Mouse (Mus musculus): ENCODE results near the gene Cdca8. TPM values are rescaled to one million over a fixed set of nuclear protein-coding genes. Genes with fewer than 3 reads are reported as not detected.
A peak's percentile ranks its signal among the peaks of the same experiment; 100 is the strongest.

Cdca8 gene
- total and polyA plus RNA-seq, 2 experiments from 2014 or later: 6.3 to 14.8 TPM

GRCm38 (mm10) chr4:124970677-124971076 is 31.6 kb upstream of the Cdca8 start:
- Histone ChIP-seq H3K36me3 (ENCODE audit: insufficient read depth, low read length) (no peaks in the 10 kb centered on the region), H3K27ac (ENCODE audit: low read depth, low read length) (peak overlapping the region; percentile 72)

GRCm38 (mm10) chr4:124970194-124970593 is 31.1 kb upstream of the Cdca8 start:
- ATAC-seq (ENCODE audit: low FRiP score) (no peak), DNase-seq (ENCODE audit: low spot score) (no peak)
- WGBS: 67% methylated on average over 11 of the region's 11 CpGs
- no peaks in the 10 kb centered on the region for H3K9me3 ChIP-seq (ENCODE audit: low read length)
- H3K9ac ChIP-seq (replicated peaks; ENCODE audit: low read length, poor library complexity, severe bottlenecking): no peak overlapping the region
- H3K4me2 ChIP-seq (ENCODE audit: low read depth, low read length, poor library complexity, severe bottlenecking): no peak overlapping the region
- no peak overlapping the region for H3K4me3 ChIP-seq (ENCODE audit: low read depth, low read length)
- no peaks in the 10 kb centered on the region for H3K36me3 ChIP-seq (ENCODE audit: insufficient read depth, low read length)
- no peak for TF ChIP-seq CTCF (IDR thresholded peaks at IDR 0.05)
- H3K27ac ChIP-seq (ENCODE audit: low read depth, low read length): peak overlapping the region; percentile 72
- no peaks in the 10 kb centered on the region for H3K27me3 ChIP-seq (ENCODE audit: insufficient read depth, low read length)
- H3K4me1 ChIP-seq (ENCODE audit: insufficient read depth, low read length): peaks cover 7% of the 10 kb centered on the region; the same call in 1 of the 2 replicates

More at GRCm38 (mm10) chr4:124970677-124971076, 31.6 kb upstream of the Cdca8 start:
- 18% methylated on average over 5 of the region's 5 CpGs for WGBS
- DNase-seq (ENCODE audit: low spot score): peak; percentile 65
- Histone ChIP-seq H3K27me3 (ENCODE audit: insufficient read depth, low read length) (no peaks in the 10 kb centered on the region), H3K9me3 (ENCODE audit: low read length) (no peaks in the 10 kb centered on the region), H3K4me2 (ENCODE audit: low read depth, low read length, poor library complexity, severe bottlenecking) (no peak overlapping the region), H3K4me1 (ENCODE audit: insufficient read depth, low read length) (peaks cover 7% of the 10 kb centered on the region; the same call in 1 of the 2 replicates), H3K4me3 (ENCODE audit: low read depth, low read length) (no peak overlapping the region), H3K9ac (replicated peaks; ENCODE audit: low read length, poor library complexity, severe bottlenecking) (no peak overlapping the region; the same call in 1 of the 2 replicates)
- TF ChIP-seq CTCF (IDR thresholded peaks at IDR 0.05): no peak
- peak; percentile 44; the same call in 1 of the 2 replicates for ATAC-seq (ENCODE audit: low FRiP score)

DNA sequence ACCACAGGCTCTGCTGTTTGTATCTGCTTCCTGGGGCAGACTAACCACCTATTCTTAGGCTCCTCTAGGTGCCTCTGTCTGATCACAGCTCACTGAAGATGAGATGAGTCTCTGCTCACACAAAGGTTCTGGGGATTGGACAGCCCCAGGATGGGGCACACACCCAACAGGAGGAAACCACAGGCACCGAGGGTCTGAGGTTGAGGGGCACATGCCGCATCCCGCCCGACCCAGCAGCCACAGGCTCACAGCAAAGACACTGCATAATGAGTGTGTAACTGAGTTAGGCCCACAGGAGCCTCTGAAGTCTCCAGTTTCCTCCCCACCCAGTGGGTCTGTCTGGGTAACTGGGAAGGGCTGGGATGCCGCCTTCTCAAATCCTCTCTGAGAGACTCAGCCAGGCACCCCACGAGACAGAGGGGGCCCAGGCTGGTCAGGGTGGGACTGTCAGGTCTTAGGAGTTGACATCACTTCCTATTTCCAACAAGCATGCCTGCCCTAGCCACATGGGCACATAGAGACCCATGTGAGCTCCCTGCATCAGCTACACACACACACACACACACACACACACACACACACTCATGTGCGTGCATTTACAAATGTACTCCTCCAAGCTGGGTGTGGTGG is 30.2 kb upstream of the Cdca8 start:
- ATAC-seq (ENCODE audit: low FRiP score) (no peak), DNase-seq (ENCODE audit: low spot score) (no peak)
- Histone ChIP-seq H3K36me3 (ENCODE audit: insufficient read depth, low read length) (no peaks in the 10 kb centered on the region), H3K27ac (ENCODE audit: low read depth, low read length) (no peak overlapping the region), H3K4me3 (ENCODE audit: low read depth, low read length) (no peak overlapping the region), H3K4me2 (ENCODE audit: low read depth, low read length, poor library complexity, severe bottlenecking) (no peak overlapping the region), H3K9me3 (ENCODE audit: low read length) (no peaks in the 10 kb centered on the region), H3K4me1 (ENCODE audit: insufficient read depth, low read length) (peaks cover 7% of the 10 kb centered on the region; the same call in 1 of the 2 replicates), H3K27me3 (ENCODE audit: insufficient read depth, low read length) (no peaks in the 10 kb centered on the region), H3K9ac (replicated peaks; ENCODE audit: low read length, poor library complexity, severe bottlenecking) (no peak overlapping the region)
- 66% methylated on average over 7 of the region's 7 CpGs for WGBS
- no peak for TF ChIP-seq CTCF (IDR thresholded peaks at IDR 0.05)

DNA sequence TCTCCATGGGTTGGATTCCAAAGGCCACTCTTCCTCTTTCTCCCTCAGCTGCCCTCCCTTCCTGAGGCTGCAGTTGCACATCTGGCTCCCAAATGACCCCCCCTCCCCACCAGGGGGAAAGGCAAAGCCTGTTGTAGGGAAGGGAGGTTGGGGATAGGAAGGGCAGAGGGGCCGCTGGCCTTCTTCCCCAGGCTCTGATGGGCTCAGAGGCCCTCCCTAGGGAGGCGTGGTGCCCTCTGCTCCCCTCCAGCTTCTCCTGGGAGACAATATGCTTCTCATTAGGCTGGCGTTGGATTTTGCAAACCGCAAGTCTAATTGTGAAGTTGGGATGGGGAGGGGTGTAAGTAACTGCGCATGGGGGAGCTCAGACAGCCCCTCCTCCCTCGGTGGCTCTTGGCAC is 29.6 kb upstream of the Cdca8 start:
- no peaks in the 10 kb centered on the region for H3K9me3 ChIP-seq (ENCODE audit: low read length)
- no peaks in the 10 kb centered on the region for H3K27me3 ChIP-seq (ENCODE audit: insufficient read depth, low read length)
- WGBS: 58% methylated on average over 6 of the region's 6 CpGs
- no peak overlapping the region for H3K4me2 ChIP-seq (ENCODE audit: low read depth, low read length, poor library complexity, severe bottlenecking)
- no peak overlapping the region for H3K9ac ChIP-seq (replicated peaks; ENCODE audit: low read length, poor library complexity, severe bottlenecking)
- no peak overlapping the region for H3K27ac ChIP-seq (ENCODE audit: low read depth, low read length)
- DNase-seq (ENCODE audit: low spot score) (no peak), ATAC-seq (ENCODE audit: low FRiP score) (no peak)
- no peak for TF ChIP-seq CTCF (IDR thresholded peaks at IDR 0.05)
- H3K4me1 ChIP-seq (ENCODE audit: insufficient read depth, low read length): peaks cover 7% of the 10 kb centered on the region; the same call in 1 of the 2 replicates
- no peak overlapping the region for H3K4me3 ChIP-seq (ENCODE audit: low read depth, low read length)
- H3K36me3 ChIP-seq (ENCODE audit: insufficient read depth, low read length): no peaks in the 10 kb centered on the region

DNA sequence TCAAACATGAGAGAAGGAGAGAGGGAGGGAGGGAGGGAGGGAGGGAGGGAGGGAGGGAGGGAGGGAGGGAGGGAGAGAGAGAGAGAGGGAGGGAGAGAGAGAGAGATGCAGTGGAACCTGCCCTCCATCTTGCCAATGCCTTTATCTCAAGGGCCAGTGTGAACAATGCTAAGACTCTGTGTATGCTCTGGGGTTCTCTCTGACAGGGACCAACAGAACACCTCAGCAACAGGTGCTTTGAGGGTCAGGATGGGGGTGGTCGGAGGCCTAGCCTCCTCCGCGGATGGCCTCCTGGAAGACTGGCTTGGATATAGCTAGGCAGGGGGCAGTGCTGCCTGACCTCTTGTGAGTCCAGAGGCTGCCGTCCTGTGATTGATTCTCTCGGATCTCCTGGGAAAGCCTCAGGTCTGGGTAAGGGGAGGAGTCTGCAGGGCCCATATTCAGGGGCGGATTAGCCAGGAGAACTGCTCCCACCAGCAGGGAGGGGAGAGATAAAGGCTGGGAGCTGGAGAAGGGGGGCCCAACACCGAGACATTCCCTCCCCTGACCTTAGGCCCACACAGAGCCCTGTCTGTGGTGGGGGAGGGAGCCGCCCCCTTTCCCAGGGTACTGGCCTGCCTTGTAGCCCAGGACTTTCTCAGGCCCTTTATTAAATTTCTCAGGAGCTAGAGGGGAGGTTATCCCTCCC is 25.9 kb upstream of the Cdca8 start:
- Histone ChIP-seq H3K27me3 (ENCODE audit: insufficient read depth, low read length) (no peaks in the 10 kb centered on the region), H3K9ac (replicated peaks; ENCODE audit: low read length, poor library complexity, severe bottlenecking) (no peak overlapping the region), H3K36me3 (ENCODE audit: insufficient read depth, low read length) (no peaks in the 10 kb centered on the region), H3K4me3 (ENCODE audit: low read depth, low read length) (no peak overlapping the region), H3K4me1 (ENCODE audit: insufficient read depth, low read length) (no peaks in the 10 kb centered on the region), H3K27ac (ENCODE audit: low read depth, low read length) (no peak overlapping the region), H3K4me2 (ENCODE audit: low read depth, low read length, poor library complexity, severe bottlenecking) (no peak overlapping the region), H3K9me3 (ENCODE audit: low read length) (no peaks in the 10 kb centered on the region)
- ATAC-seq (ENCODE audit: low FRiP score) (no peak), DNase-seq (ENCODE audit: low spot score) (no peak)
- 8% methylated on average over 8 of the region's 8 CpGs for WGBS
- no peak for TF ChIP-seq CTCF (IDR thresholded peaks at IDR 0.05)

DNA sequence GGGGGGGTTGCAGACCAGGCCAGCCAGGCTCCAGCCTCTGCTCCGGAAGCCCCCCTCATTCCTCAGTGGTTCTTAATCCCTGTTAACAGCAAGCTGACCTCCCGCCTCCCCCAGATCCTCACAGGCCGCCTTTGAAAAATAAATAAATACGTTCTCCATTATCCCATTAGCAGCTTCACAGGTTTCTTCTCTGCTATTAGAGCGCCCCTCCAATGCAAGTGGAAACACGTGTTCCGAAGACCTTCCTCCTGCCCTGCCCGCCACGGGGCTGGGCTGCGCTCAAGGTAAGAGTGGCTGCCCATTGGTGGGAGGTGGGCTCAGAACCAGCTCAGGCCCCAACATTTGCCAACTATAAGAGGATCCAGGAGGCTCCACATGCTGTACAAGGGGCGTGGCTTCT is 23.5 kb upstream of the Cdca8 start:
- Histone ChIP-seq H3K36me3 (ENCODE audit: insufficient read depth, low read length) (no peaks in the 10 kb centered on the region), H3K27ac (ENCODE audit: low read depth, low read length) (no peak overlapping the region), H3K4me2 (ENCODE audit: low read depth, low read length, poor library complexity, severe bottlenecking) (no peak overlapping the region), H3K4me1 (ENCODE audit: insufficient read depth, low read length) (no peaks in the 10 kb centered on the region), H3K9me3 (ENCODE audit: low read length) (no peaks in the 10 kb centered on the region), H3K27me3 (ENCODE audit: insufficient read depth, low read length) (no peaks in the 10 kb centered on the region), H3K9ac (replicated peaks; ENCODE audit: low read length, poor library complexity, severe bottlenecking) (no peak overlapping the region), H3K4me3 (ENCODE audit: low read depth, low read length) (no peak overlapping the region)
- DNase-seq (ENCODE audit: low spot score) (no peak), ATAC-seq (ENCODE audit: low FRiP score) (no peak)
- 61% methylated on average over 11 of the region's 11 CpGs for WGBS
- TF ChIP-seq CTCF (IDR thresholded peaks at IDR 0.05): no peak
